Mouse (Mus musculus): Measurements from ENCODE around the gene 1810030O07Rik.
"Not testable (repeated sequence)": the region's sequence is repeated elsewhere in the genome, so short reads cannot be mapped to it uniquely, and the experiment has no call there.

1810030O07Rik gene

DNA sequence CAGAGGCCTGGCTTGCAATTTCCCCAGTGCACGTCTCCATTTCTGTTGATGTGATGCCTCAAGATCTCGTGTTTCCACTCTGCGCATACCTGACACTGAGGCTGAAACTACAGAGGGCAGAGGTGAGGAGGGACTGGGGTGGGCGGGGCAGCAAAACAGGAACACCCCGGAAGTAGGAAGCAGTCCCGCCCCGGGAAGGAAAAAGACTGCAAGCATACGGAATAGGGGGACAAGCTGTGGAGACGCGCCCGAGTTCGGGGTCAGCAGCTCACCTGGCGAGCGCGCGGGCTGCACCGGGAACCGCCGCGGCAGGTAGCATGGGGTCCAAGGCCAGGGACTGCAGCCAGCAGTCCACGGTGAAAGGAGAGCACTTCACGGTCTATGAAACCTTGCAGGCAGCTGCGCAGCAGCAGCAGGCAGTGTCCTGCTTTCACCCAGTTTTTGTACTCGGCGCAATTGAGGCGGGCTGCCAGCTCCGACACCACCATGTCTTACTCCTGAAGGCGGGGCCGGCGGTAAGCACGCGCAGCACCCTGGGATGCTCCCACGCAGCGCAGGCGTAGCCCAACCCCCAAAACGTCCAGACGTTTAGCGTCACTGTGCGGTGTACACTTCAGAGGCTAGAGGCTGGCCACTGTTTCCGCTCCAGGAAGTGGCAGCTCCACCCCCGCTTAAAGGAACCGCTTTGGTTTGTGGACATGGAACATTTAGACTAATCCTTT, at the start of gene 1810030O07Rik:
TSS of gene 1810030O07Rik (minus strand) at position 615 of the 722 bp plus-strand sequence.
- DNase-seq (ENCODE audit: low read depth, low spot score), result peak; percentile 87

DNA sequence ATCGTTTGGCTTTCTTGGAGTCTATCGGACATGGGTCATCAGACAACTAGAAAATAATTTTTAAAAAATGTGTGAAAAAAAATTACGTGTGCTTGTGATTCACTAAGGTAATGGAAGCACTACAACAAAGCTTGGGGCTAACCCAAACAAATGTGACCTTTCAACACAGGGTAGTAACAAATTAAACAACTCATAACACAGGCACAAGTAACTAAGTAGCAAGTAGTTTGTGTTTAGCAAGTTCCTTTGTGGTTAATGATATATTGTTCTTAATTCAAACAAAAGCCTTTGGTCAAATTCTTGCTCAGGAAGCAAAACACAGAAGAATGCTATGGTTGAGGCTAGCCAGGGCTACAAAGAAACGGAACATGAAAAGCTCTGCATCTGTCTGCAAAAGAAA, 42.6 kb upstream of the 1810030O07Rik start:
- DNase-seq (ENCODE audit: low read depth, low spot score), result no peak

DNA sequence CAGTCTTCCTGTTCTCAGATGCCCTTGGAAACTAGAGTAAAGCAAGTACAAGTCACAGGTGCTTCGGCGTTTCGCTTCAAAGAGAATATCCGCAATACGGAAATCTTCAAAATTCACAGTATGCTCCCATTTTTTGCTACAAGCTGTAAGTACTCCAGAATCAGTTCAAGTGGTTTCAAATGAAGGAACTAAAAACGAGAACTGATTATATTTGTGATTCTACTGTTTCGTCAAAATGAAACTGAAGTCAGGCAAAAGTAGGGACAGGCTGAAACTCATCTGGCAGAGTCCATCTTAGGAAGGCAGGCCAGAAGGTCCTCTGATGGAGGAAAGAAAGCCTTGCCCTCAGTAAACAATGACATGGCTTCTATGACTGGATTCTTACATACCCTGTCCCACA, 40.3 kb upstream of the 1810030O07Rik start:
- DNase-seq (ENCODE audit: low read depth, low spot score), result peak; percentile 64

DNA sequence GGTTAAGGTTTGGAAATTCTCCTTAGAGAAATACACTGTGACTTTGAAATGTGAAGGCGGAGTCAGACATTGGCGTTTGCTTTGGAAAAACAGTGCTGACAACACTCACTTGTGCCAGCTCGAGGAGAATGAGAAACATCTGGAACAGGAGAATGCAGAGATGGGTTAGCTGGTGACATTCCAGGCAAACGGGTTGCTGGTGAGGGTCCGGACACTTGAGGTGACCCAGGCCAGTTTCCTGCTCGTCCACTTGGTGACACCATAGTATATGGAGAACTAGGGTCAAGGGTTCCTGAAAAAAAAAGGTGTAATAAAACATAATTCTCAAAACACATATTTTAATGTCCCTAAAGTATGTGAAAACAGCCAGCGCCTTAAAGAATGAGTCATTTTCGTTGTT, 13.4 kb upstream of the 1810030O07Rik start:
- DNase-seq (ENCODE audit: low read depth, low spot score), result no peak

DNA sequence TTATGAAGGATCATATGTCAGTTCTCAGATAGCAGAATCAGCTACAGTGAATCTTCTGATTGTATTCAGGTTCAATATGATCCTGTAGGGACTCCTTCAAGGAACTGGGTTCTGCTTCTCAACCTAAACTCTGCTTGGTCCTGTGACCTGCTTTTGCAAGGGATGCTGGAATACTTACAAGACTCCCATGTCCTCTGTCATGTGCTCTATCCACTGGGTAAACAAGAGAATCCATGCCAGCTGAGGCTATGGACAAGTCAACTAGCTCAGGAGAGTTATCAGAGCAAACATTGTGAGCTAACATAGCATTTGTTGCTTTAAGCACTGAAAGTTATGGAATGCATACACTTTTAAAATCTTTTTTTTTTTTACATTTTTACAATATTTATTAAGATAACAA, 12.6 kb upstream of the 1810030O07Rik start:
- DNase-seq (ENCODE audit: low read depth, low spot score), result no peak

DNA sequence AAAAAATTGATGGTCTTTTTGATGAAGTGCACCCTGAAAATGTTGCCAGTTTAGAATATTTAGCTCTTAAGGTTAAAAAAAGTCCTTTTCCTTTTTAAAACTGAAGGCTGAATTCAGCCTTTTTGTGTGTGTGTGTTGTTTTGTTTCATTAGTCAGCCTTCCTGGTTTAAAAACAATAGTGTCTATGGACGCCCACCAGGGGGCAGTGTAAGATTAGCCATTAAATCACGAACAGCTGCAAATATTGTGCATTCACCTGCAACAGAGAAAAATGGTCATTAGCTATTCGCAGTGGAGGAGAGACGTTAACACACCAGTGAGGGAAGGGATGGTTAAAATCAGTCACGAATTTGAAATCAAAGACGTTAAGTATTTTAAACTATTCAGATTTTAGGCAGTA, 3.9 kb upstream of the 1810030O07Rik start:
- peak; percentile 68 for DNase-seq (ENCODE audit: low read depth, low spot score)

DNA sequence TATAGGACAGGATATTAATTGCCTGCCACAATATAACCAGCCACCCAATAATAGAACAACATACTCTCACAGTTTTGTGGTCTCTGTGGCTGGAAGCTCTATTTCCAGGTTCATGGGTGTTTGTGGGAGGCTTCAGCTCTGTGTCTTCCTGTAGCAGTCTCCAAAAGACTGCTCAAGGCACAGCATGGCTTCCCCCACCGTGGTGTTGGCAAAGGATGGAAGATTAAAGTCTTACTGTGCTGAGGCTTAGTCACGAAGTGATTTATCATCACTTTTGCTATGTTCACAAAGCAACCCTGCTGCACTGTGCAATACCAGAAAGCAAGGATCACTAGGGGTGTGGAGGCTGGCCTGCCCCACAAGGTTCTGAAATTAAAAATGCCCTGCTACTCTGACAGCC, 19.6 kb downstream of the 1810030O07Rik start:
- no peak for DNase-seq (ENCODE audit: low read depth, low spot score)

DNA sequence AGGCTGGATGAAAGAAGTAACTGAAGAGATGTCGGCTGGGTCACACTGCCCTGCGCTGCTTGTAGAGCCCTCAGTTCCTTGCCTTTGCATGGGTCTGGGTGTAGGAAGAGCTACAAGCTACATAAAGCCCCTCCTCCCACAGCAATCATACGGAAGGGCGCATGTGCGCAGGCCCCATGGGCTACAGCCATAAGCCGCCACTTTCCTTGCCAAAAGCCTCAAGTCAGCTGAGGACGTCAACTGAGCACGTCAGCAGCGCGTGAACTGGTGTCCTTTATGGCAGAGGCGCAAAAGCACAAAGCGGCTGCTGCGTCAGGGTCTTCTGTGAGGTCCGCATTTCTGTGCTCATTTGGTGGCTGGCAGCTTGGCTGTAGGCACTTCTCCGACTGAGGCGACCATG, 21.6 kb downstream of the 1810030O07Rik start:
- no peak for DNase-seq (ENCODE audit: low read depth, low spot score)

DNA sequence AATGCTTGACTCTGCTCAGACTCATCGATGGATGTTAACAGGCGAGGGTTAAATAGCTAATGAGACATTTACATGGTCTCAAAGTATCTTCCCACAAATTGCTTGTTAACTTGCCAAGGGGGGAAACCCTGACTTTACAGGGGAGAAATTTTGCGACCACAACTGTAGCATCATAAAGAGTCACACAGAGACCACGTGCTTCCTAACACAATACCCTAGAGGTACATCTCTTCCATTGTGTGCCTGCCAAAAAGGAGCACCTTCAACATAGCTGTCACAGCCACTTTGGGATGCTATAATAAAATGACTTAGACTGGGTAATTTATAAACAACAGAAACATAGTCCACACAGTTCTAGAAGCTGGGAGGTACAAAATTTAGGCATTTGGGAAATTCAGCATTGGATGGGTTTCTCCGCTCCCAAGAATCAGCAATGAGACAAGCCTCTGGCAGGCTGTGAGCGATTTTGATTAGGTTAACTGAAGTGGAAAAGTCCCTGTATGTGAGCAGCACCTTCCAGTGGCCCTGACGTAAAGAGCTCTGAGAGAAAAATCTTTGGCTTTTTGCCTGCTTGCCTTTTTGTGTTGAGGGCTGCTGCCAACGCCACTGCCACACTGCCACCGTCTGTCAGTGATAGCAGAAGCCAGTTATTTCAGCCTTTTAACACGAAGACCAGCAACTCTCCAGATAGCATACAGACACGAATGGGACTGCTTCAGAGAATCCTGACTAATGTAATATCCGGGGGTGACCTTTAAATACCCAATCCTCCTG, 27.8 kb downstream of the 1810030O07Rik start:
- DNase-seq (ENCODE audit: low read depth, low spot score), result no peak

DNA sequence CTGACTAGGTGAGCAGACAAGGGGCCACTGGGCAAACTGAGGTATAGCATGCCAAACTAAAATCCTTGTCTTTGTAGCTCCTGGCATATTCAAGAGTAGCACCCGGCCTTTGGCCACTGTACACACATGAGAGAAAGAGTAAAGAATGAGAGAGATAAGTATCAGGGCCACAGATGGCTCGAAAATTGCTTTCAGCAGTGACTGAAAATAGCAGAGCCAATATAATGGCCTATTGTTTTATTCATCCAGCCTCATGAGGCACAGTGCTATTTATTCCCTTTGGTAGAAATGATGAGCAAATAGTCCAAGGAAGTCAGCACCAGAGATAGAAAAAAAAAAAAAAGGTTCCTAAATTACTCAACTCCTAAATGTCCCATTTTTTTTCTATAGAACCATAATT, 28.5 kb downstream of the 1810030O07Rik start:
- DNase-seq (ENCODE audit: low read depth, low spot score), result no peak

DNA sequence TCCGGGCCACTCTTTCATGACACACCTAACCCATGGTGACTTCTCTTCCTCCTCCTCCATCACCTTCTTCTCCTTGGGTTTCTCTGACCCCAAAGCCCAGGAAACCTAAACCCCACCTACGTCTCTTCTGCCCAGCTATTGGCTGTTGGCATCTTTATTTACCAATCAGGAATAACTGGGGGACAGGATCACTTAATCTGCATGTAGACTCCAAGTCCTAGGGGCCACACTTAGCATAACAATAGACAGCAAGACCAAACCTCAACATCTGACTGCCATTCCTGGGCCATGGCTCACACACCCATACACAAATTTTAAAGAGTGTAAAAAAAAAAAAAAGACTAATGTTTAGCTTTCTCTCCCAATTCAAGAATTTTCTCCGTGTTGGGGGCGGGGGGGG, 48.3 kb downstream of the 1810030O07Rik start:
- DNase-seq (ENCODE audit: low read depth, low spot score), result no peak

DNA sequence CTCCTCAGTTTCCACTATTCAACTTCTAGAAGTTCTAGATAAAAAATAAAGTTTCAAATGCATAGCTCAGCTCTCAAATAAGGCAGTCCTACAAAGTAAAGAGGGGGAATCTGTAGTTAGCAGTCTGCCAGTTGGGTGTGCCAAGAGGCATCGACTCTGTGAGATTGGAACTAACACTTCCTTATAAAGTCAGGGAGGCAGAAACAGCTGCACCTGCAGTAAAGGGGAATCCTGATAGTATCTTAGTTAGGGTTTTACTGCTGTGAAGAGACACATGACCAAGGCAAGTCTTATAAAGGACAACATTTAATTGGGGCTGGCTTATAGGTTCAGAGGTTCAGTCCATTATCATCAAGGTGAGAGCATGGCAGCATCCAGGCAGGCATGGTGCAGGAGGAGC, 61.1 kb downstream of the 1810030O07Rik start:
- peak; percentile 41 for DNase-seq (ENCODE audit: low read depth, low spot score)

DNA sequence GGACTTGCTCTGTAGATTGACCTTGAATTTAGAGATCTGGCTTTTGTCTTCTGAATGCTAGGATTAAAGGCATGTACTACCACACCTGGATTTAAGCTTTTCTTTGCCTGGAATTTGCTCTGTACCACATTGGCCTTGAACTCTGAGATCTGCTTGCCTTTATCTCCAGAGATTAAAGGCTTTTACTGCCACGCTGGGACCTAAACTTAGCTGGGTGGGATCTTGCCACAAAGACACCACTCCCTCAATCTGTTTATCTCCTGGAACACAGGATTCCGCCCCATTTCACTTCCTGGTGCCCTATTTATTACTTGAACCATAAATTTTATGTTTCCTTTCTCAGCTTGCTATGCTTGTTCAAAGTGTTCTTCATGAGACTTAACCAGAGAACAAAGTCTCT, 62.3 kb downstream of the 1810030O07Rik start:
- DNase-seq (ENCODE audit: low read depth, low spot score), result no peak

DNA sequence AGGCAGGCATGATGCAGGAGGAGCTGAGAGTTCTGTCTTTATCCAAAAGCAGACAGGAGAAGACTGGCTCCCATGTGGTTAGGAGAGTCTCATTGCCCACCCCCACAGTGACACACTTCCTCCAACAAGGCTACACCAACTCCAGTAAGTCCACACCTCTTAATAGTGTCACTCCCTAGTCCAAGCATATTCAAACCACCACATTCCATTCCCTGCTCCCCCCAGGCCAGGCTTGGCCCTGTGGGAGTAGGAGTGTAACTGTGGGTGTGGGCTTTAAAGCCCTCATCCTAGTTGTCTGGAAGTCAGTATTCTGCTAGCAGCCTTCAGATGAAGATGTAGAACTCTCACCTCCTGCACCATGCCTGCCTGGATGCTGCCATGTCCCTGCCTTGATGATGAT, 62.9 kb downstream of the 1810030O07Rik start:
- DNase-seq (ENCODE audit: low read depth, low spot score), result not testable (repeated sequence)

Data from A20 (cell line).